Mouse (Mus musculus): ENCODE data around the gene Blnk. TPM values are rescaled to one million over a fixed set of nuclear protein-coding genes. Genes with fewer than 3 reads are reported as not detected.

Blnk gene
- total and polyA plus RNA-seq, 2 experiments from 2014 or later = 0.26 TPM; not detected in 1

DNA sequence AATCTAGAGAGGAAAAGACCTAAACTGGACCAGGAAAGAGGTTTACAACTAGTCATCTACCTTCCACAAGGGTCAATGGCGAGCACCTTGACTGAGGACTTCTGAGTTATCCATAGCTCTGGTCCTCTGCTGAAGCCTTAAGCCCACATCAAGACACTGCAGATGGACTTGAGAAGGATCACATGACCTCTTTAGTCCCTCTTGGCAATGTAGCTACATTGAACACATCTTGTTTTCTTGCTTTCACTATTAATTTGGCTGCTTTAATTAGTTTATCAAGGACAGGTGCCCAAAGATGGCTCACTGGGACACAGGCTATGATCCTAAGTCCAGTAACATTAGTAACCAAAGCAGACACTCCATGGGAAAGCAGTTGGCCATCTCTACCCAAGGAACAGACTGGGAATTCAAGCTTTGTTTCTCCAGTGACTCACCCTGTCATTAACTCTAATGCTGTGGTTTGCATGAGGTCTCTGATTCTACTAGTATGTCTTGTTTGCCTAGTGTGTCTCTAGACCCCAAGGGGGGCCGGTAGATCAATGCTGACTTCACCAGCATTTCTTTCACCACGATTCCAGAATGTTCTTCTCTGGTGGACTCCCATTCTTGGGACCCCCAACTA lies 9.5 kb upstream of the Blnk start:
- 82% methylated on average over 3 of the region's 3 CpGs for WGBS
- no peaks in the 10 kb centered on the region for H3K4me1 ChIP-seq (ENCODE audit: control insufficient read depth, insufficient read depth)
- no peaks in the 10 kb centered on the region for H3K27me3 ChIP-seq (ENCODE audit: control insufficient read depth, insufficient read depth, low read length)

DNA sequence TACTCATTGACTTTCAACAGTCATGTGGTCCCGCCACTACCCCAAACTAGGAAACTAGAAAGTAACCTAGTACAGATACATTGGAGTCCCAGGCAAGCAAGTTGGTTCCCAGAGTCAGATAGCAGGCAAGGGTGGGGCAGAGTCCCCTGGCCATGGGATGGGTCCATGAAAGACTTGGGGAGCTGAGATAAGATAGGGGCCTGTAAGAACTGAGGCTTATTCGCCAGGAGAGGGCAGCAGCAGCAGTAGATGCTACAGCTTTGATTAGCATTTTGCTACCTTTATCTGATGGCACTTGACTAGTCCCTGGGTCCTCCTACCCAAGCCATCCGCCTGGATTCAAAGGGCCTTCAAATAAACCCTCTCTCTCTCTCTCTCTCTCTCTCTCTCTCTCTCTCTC lies 5.2 kb upstream of the Blnk start:
- TF ChIP-seq CTCF (IDR thresholded peaks at IDR 0.05; ENCODE audit: low read depth) (no peak), EP300 (IDR thresholded peaks at IDR 0.05; ENCODE audit: low read depth) (no peak)
- DNase-seq (ENCODE audit: low spot score) (no peak), ATAC-seq (ENCODE audit: insufficient read depth, low read depth) (no peak)

More for the DNA sequence above, 9.5 kb upstream of the Blnk start:
- Histone ChIP-seq H3K4me3 (ENCODE audit: low read depth, low read length) (no peak overlapping the region), H3K4me2 (ENCODE audit: low read depth, low read length) (no peak overlapping the region), H3K27ac (ENCODE audit: low read depth) (no peak overlapping the region), H3K36me3 (replicated peaks; ENCODE audit: control insufficient read depth, insufficient read depth, low read length) (no peaks in the 10 kb centered on the region), H3K9me3 (replicated peaks; ENCODE audit: control insufficient read depth, low read length) (no peaks in the 10 kb centered on the region), H3K9ac (replicated peaks; ENCODE audit: low read depth, low read length) (no peak overlapping the region)
- TF ChIP-seq EP300 (IDR thresholded peaks at IDR 0.05; ENCODE audit: low read depth) = no peak
- ATAC-seq (ENCODE audit: insufficient read depth, low read depth) (no peak), DNase-seq (ENCODE audit: low spot score) (no peak)

DNA sequence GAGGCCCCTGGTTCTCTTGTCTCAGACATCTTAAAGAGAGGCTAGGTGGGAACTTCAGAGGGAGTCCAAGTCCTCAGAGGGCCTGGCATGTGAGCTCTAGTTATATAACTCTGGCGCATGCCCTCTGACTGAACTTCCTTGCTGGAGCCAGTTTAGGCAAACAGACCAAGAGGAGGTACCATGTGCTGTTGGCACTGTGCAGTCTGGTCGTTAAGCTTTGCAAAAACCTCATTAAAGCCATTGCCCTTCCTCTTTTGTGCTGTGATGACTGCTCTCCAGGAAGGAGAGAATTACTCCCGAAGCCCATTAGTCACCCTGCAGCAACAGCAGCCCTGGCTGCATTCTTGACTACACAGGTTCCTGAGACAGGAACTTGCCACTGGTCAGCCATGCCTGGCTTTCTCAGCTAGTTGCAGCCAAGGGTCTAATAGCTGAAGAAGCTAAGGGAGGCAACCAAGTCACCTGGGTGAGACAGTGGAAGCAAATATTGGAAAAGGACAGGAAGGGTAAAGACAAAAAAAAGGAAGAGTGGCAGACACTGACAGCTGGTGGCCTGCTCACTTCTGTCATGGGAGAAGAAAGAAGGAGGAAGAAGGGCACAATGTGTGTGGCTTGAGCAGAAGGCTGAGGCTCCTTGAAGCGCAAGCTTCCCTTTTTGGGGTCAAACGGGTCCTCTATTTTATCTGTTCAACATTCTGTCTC lies 4.3 kb upstream of the Blnk start:
- WGBS = 56% methylated on average over 5 of the region's 5 CpGs
- no peak for TF ChIP-seq CTCF (IDR thresholded peaks at IDR 0.05; ENCODE audit: low read depth)
- TF ChIP-seq EP300 (IDR thresholded peaks at IDR 0.05; ENCODE audit: low read depth) = no peak
- Histone ChIP-seq H3K4me1 (ENCODE audit: control insufficient read depth, insufficient read depth) (no peaks in the 10 kb centered on the region), H3K9ac (replicated peaks; ENCODE audit: low read depth, low read length) (no peak overlapping the region), H3K27me3 (ENCODE audit: control insufficient read depth, insufficient read depth, low read length) (no peaks in the 10 kb centered on the region), H3K4me2 (ENCODE audit: low read depth, low read length) (no peak overlapping the region), H3K9me3 (replicated peaks; ENCODE audit: control insufficient read depth, low read length) (no peaks in the 10 kb centered on the region), H3K36me3 (replicated peaks; ENCODE audit: control insufficient read depth, insufficient read depth, low read length) (no peaks in the 10 kb centered on the region), H3K4me3 (ENCODE audit: low read depth, low read length) (no peak overlapping the region), H3K27ac (ENCODE audit: low read depth) (no peak overlapping the region)
- no peak for ATAC-seq (ENCODE audit: insufficient read depth, low read depth)
- no peak for DNase-seq (ENCODE audit: low spot score)

More for the DNA sequence above, 5.2 kb upstream of the Blnk start:
- Histone ChIP-seq H3K4me3 (ENCODE audit: low read depth, low read length) (no peak overlapping the region), H3K4me2 (ENCODE audit: low read depth, low read length) (no peak overlapping the region), H3K27me3 (ENCODE audit: control insufficient read depth, insufficient read depth, low read length) (no peaks in the 10 kb centered on the region), H3K36me3 (replicated peaks; ENCODE audit: control insufficient read depth, insufficient read depth, low read length) (no peaks in the 10 kb centered on the region), H3K27ac (ENCODE audit: low read depth) (no peak overlapping the region), H3K4me1 (ENCODE audit: control insufficient read depth, insufficient read depth) (no peaks in the 10 kb centered on the region), H3K9me3 (replicated peaks; ENCODE audit: control insufficient read depth, low read length) (no peaks in the 10 kb centered on the region), H3K9ac (replicated peaks; ENCODE audit: low read depth, low read length) (no peak overlapping the region)
- WGBS = 46% methylated on average over 3 of the region's 3 CpGs

DNA sequence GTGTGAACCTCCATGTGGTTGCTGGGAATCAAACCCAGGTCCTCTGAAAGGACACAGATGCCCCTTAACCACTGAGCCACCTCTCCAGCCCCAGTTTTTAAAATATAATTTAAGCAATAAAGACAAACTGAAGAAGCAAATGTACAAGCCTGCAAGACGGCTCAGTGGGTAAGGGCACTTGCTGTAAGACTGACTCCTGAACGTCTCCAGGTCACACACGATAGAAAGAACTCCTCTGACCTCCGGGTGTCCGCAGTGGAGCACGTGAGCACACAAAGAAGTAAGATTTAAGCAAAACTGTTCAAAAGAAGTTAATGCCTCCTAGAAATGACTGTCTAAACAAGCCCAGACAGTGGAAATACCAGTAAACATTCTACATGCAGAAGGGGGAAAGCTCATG lies 2.4 kb upstream of the Blnk start:
- TF ChIP-seq EP300 (IDR thresholded peaks at IDR 0.05; ENCODE audit: low read depth) (no peak), CTCF (IDR thresholded peaks at IDR 0.05; ENCODE audit: low read depth) (no peak)
- ATAC-seq (ENCODE audit: insufficient read depth, low read depth) (no peak), DNase-seq (ENCODE audit: low spot score) (no peak)
- Histone ChIP-seq H3K27me3 (ENCODE audit: control insufficient read depth, insufficient read depth, low read length) (no peaks in the 10 kb centered on the region), H3K4me3 (ENCODE audit: low read depth, low read length) (no peak overlapping the region), H3K27ac (ENCODE audit: low read depth) (no peak overlapping the region), H3K36me3 (replicated peaks; ENCODE audit: control insufficient read depth, insufficient read depth, low read length) (no peaks in the 10 kb centered on the region), H3K9me3 (replicated peaks; ENCODE audit: control insufficient read depth, low read length) (no peaks in the 10 kb centered on the region), H3K4me1 (ENCODE audit: control insufficient read depth, insufficient read depth) (no peaks in the 10 kb centered on the region), H3K4me2 (ENCODE audit: low read depth, low read length) (no peak overlapping the region), H3K9ac (replicated peaks; ENCODE audit: low read depth, low read length) (no peak overlapping the region)
- 81% methylated on average over 6 of the region's 6 CpGs for WGBS

DNA sequence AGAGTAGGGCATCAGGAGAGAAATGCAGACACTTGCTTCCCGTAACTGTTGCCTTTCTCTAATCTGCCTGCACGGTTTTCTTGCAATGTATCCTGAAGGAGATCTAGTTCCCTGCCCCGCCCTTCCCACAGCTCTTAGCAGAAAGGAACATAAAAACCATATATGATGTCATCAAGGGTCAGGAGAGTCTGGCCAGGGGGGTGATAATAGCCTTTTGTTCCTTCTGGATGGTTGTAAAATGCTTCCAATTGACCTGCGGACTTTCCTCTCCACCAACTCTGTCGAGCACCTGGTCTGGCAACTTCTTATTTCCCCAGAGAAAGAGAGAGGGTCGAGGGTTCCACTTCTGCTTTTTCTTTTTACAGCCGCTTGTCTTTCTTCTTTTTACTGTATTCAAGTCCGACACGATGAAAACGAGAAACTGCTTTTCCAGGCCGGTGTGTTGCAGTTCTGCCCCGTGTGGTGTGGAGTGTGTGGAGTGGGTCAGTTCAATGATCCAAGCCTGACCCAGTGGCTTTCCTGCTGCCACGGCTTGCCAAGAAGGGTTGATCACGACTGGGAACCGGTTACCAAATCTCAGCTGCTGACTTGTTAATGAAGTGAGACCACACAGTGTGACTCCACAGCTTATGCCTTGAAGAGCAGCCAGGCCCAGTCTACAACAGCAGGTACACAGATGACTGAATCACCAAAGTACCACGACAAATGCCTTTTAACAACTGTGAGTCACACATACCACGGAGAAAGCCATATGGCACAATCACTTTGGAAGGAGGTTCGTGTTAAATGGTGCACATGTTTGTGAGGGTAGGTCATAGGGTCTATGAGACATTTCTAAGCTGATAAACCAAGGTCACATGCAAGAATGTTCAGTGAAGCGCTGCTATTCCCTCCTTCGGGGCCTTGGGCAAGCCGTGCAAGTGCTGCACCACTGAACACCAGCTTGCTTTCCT lies 1.4 kb upstream of the Blnk start:
- H3K27ac ChIP-seq (ENCODE audit: low read depth) = no peak overlapping the region
- WGBS = 49% methylated on average over 21 of the region's 21 CpGs
- no peaks in the 10 kb centered on the region for H3K27me3 ChIP-seq (ENCODE audit: control insufficient read depth, insufficient read depth, low read length)
- H3K36me3 ChIP-seq (replicated peaks; ENCODE audit: control insufficient read depth, insufficient read depth, low read length) = no peaks in the 10 kb centered on the region
- no peaks in the 10 kb centered on the region for H3K9me3 ChIP-seq (replicated peaks; ENCODE audit: control insufficient read depth, low read length)
- H3K9ac ChIP-seq (replicated peaks; ENCODE audit: low read depth, low read length) = no peak overlapping the region
- no peak overlapping the region for H3K4me3 ChIP-seq (ENCODE audit: low read depth, low read length)
- no peak for ATAC-seq (ENCODE audit: insufficient read depth, low read depth)
- no peak overlapping the region for H3K4me2 ChIP-seq (ENCODE audit: low read depth, low read length)
- TF ChIP-seq CTCF (IDR thresholded peaks at IDR 0.05; ENCODE audit: low read depth) (no peak), EP300 (IDR thresholded peaks at IDR 0.05; ENCODE audit: low read depth) (no peak)
- DNase-seq (ENCODE audit: low spot score) = no peak
- H3K4me1 ChIP-seq (ENCODE audit: control insufficient read depth, insufficient read depth) = no peaks in the 10 kb centered on the region
